Mouse (Mus musculus): Measurements from ENCODE around the gene Olfr1085. TPM values are rescaled to one million over a fixed set of nuclear protein-coding genes. Genes with fewer than 3 reads are reported as not detected.

Olfr1085 gene
- not detected in 2 replicates for polyA plus RNA-seq (2015; fragmentation: Nextera tagmentation; extraction: Ambion mirVana)

DNA sequence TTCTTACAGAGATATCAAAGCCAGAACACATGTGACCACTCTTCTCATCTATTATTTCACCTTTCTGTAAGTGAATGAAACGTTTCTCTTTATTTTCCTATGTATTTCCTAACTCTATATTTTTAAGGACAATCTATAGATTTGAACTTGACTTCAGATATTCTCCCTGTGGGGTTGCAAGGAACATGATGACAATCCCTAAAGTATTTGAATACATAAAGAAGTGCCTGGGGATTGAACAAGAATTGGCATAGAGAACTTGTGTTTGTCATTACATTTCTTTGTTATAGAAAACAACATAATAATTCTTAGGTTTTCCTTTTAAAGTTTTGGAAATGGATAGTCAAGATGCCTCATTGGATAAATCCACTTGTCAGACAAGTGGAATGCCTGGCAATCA, at the start of gene Olfr1085:
Gene Olfr1085 (minus strand): TSS at position 101 of the 400 bp plus-strand sequence.

GRCm38 (mm10) chr2:86698295-86698694, 36.5 kb upstream of the Olfr1085 start, which contains the start of gene Olfr1087:
TSS of gene Olfr1087 (minus strand) at chr2:86698395.

GRCm38 (mm10) chr2:86679992-86680391, 18.2 kb upstream of the Olfr1085 start, which contains the start of gene Olfr1086:
TSS of gene Olfr1086 (minus strand) at chr2:86680092.

GRCm38 (mm10) chr2:86639625-86640024, 22.2 kb downstream of the Olfr1085 start, which contains the start of gene Olfr1084:
TSS of gene Olfr1084 (minus strand) at chr2:86639725.

Other genes with a start within 250 kb of the Olfr1085 start
- gene Olfr1061, start 248.0 kb downstream of the Olfr1085 start, polyA plus RNA-seq (2015; fragmentation: Nextera tagmentation; extraction: Ambion mirVana): not detected in 2 replicates
- gene Olfr1062, start 235.3 kb downstream of the Olfr1085 start, polyA plus RNA-seq (2015; fragmentation: Nextera tagmentation; extraction: Ambion mirVana): not detected in 2 replicates
- not detected in 2 replicates for gene Olfr1065, start 211.4 kb downstream of the Olfr1085 start, polyA plus RNA-seq (2015; fragmentation: Nextera tagmentation; extraction: Ambion mirVana)
- gene Olfr1066, start 205.8 kb downstream of the Olfr1085 start, polyA plus RNA-seq (2015; fragmentation: Nextera tagmentation; extraction: Ambion mirVana): not detected in 2 replicates
- gene Olfr228, start 174.6 kb downstream of the Olfr1085 start, polyA plus RNA-seq (2015; fragmentation: Nextera tagmentation; extraction: Ambion mirVana): not detected in 2 replicates
- not detected in 2 replicates for gene Olfr1076, start 153.6 kb downstream of the Olfr1085 start, polyA plus RNA-seq (2015; fragmentation: Nextera tagmentation; extraction: Ambion mirVana)
- not detected in 2 replicates for gene Olfr1079, start 119.5 kb downstream of the Olfr1085 start, polyA plus RNA-seq (2015; fragmentation: Nextera tagmentation; extraction: Ambion mirVana)
- not detected in 2 replicates for gene Olfr1080, start 103.8 kb downstream of the Olfr1085 start, polyA plus RNA-seq (2015; fragmentation: Nextera tagmentation; extraction: Ambion mirVana)
- not detected in 2 replicates for gene Olfr1082, start 63.1 kb downstream of the Olfr1085 start, polyA plus RNA-seq (2015; fragmentation: Nextera tagmentation; extraction: Ambion mirVana)
- not detected in 2 replicates for gene Olfr1084, start 22.3 kb downstream of the Olfr1085 start, polyA plus RNA-seq (2015; fragmentation: Nextera tagmentation; extraction: Ambion mirVana)
- not detected in 2 replicates for gene Olfr1086, start 18.1 kb upstream of the Olfr1085 start, polyA plus RNA-seq (2015; fragmentation: Nextera tagmentation; extraction: Ambion mirVana)
- gene Olfr1087, start 36.4 kb upstream of the Olfr1085 start, polyA plus RNA-seq (2015; fragmentation: Nextera tagmentation; extraction: Ambion mirVana): not detected in 2 replicates
- gene Olfr1089, start 71.7 kb upstream of the Olfr1085 start, polyA plus RNA-seq (2015; fragmentation: Nextera tagmentation; extraction: Ambion mirVana): not detected in 2 replicates
- gene Olfr1090, start 97.0 kb upstream of the Olfr1085 start, polyA plus RNA-seq (2015; fragmentation: Nextera tagmentation; extraction: Ambion mirVana): not detected in 2 replicates
- gene Olfr1093, start 120.5 kb upstream of the Olfr1085 start, polyA plus RNA-seq (2015; fragmentation: Nextera tagmentation; extraction: Ambion mirVana): not detected in 2 replicates
- not detected in 2 replicates for gene Olfr141, start 148.0 kb upstream of the Olfr1085 start, polyA plus RNA-seq (2015; fragmentation: Nextera tagmentation; extraction: Ambion mirVana)
- gene Olfr1094, start 162.6 kb upstream of the Olfr1085 start, polyA plus RNA-seq (2015; fragmentation: Nextera tagmentation; extraction: Ambion mirVana): not detected in 2 replicates
- gene Olfr1095, start 189.7 kb upstream of the Olfr1085 start, polyA plus RNA-seq (2015; fragmentation: Nextera tagmentation; extraction: Ambion mirVana): not detected in 2 replicates
- not detected in 2 replicates for gene Gm13723, start 212.8 kb upstream of the Olfr1085 start, polyA plus RNA-seq (2015; fragmentation: Nextera tagmentation; extraction: Ambion mirVana)
- not detected in 2 replicates for gene Olfr1097, start 230.2 kb upstream of the Olfr1085 start, polyA plus RNA-seq (2015; fragmentation: Nextera tagmentation; extraction: Ambion mirVana)

Data from spleen, postnatal 0 days (tissue).